Mouse (Mus musculus): Measurements from ENCODE around the gene Fhod1.
A peak's percentile ranks its signal among the peaks of the same experiment; 100 is the strongest.
"Not testable (repeated sequence)": the region's sequence is repeated elsewhere in the genome, so short reads cannot be mapped to it uniquely, and the experiment has no call there.

Fhod1 gene

DNA sequence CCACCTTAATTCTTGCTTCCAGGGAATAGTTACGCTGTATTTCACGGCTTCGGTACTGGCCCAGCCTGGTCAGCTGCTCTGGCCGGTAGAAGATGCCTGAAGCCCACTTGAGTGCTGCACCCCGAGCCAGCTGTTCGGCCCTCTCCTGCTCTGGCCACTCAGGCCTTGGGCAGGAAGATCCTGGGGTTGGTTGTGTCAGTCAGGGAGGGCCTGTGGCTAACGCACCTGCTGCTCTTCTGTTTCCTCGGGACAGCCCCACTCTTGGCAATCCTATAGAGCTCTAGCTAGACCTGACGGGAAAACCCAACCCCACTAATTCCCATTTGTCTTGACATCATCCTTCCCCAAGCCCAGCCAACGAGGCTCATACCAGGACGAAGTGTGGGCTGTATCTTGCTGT lies 52.5 kb downstream of the Fhod1 start:
- no peak for DNase-seq (ENCODE audit: low spot score)

- DNase-seq (ENCODE audit: low spot score): no peak
These were observed 53.0 kb downstream of the Fhod1 start for GRCm38 (mm10) chr8:105294776-105295175.

DNA sequence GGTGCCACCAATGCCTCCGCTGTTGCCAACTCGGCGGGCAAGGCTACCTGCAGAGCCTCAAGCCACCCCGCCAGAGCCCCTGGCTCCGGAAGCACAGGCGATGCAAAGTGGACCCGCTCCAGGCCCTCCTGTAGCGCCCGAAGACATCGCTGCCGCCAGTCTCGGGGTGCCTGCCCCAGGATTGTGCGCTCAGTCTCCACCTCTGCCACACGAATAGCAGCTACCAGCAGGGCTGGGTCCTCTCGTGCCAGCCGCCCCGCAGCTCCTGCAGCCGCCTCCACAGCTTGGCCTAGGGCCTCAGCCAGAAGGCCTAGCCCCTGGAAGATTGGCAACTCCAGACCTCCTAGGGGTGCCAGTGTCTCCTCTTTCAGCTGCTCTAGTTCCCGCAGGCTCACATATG lies 54.3 kb downstream of the Fhod1 start:
- no peak for DNase-seq (ENCODE audit: low spot score)

- no peak for DNase-seq (ENCODE audit: low spot score)
These were observed 55.3 kb downstream of the Fhod1 start for GRCm38 (mm10) chr8:105292471-105292870.

GRCm38 (mm10) chr8:105291802-105292201 lies 56.0 kb downstream of the Fhod1 start:
- not testable (repeated sequence) for DNase-seq (ENCODE audit: low spot score)

DNA sequence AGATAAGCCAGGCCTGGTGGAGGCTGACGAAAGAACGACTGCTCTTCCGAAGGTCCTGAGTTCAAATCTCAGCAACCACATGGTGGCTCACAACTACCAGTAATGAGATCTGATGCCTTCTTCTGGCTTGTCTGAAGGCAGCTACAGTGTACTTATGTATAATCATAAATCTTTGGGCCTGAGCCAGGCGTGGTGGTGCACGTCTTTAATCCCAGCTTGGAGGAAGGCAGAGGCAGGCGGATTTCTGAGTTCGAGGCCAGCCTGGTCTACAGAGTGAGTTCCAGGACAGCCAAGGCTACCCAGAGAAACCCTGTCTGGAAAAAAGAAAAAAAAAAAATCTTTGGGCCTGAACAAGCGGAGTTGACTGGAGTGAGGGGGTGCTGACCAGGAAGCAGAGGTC lies 56.4 kb downstream of the Fhod1 start:
- not testable (repeated sequence) for DNase-seq (ENCODE audit: low spot score)

GRCm38 (mm10) chr8:105290554-105291314 lies 57.0 kb downstream of the Fhod1 start:
- peak; percentile 90 for DNase-seq (ENCODE audit: low spot score)

DNA sequence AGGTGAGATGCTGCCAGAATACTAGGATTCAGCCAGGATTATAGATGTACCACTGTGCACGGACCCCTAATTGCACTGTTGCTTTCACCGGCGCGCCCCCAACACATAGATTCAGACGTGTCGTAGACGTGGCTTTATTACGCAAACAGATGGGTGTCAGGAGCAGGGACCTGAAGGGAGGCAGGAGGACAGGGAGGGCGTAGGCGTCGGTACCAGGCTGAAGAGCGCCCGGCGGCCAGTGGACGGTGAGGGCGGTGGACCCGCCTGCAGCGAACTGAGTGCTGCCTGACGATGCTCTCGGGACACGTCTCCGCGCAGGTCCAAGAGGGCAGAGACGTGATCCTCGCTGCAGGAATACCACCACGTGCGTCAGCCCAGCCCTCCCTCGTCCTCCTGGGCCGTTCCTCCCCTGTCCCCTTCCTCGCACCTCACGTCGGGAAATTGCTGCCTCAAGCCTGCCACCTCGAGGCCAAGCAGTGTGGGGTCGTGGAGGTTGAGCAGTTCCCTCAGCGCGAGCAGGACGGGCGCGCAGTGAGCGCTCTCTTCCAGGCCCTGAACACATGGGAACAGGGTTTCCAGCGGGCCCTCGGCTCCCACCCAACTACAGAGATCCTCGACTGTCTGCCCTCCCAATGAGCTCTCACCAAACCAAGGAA lies 57.8 kb downstream of the Fhod1 start, which contains the start of gene 4931428F04Rik:
Gene 4931428F04Rik (minus strand): TSS at position 60 of the 656 bp plus-strand sequence.
- no peak for DNase-seq (ENCODE audit: low spot score)

GRCm38 (mm10) chr8:105288958-105289732 lies 58.6 kb downstream of the Fhod1 start:
- peak; percentile 85 for DNase-seq (ENCODE audit: low spot score)

- DNase-seq (ENCODE audit: low spot score): no peak
These were observed 59.5 kb downstream of the Fhod1 start for GRCm38 (mm10) chr8:105288231-105288630.

DNA sequence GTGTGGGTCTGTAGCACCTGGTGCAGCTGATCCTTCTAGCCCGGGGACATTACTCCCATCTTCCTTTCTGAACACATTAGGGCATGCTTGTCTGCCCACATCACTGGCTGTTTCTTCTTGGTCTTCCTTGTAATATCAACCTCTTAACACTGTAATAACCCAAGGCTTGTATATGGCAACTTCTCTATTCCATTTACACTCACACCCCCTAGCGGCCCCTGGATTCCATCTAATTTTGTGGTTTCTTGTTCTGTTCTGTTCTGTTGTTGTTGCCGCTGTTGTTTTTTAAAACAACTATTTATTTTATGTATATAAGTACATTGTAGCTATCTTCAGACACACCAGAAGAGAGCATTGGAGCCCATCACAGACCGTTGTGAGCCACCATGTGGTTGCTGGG lies 60.8 kb downstream of the Fhod1 start:
- no peak for DNase-seq (ENCODE audit: low spot score)

DNA sequence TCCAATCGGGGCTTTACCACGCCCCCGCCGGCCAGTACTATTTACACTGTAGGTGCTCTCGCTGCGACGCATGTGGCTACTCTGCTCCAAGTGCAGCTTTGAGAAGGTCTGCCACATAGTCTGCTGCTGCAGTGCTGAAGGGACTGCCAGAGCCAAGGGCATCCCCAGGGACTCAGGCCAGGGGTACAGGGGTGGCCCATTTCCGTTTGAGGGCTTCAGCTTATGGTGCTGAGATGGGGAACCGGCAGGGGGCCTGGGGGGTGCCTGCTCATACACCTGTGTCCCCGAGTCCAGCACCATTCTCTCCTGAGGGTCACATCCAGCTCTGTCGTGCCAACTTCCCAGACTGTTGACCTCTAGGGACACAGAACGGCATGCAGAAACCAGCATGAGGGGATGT lies 62.2 kb downstream of the Fhod1 start:
- no peak for DNase-seq (ENCODE audit: low spot score)

- no peak for DNase-seq (ENCODE audit: low spot score)
These were observed 64.7 kb downstream of the Fhod1 start for GRCm38 (mm10) chr8:105283074-105283473.

DNA sequence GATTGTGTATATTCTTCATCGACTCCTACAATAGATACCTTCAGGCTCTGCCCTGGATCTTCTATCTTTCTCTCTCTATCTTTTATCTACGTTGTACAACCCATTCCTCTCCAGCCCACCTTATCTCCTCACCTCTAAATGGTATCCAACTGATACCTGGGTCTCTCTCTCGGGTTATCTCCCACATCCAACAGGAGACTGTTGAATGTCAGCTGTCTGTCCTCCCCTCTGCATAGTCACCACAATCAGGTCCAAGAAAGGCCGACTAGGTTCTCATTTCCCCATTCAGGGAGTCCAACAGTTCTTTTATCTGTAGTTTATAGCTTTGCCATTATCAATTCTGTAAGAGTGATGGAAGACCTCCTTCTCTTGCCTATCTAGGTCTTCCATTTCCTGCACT lies 65.5 kb downstream of the Fhod1 start:
- DNase-seq (ENCODE audit: low spot score): no peak

DNA sequence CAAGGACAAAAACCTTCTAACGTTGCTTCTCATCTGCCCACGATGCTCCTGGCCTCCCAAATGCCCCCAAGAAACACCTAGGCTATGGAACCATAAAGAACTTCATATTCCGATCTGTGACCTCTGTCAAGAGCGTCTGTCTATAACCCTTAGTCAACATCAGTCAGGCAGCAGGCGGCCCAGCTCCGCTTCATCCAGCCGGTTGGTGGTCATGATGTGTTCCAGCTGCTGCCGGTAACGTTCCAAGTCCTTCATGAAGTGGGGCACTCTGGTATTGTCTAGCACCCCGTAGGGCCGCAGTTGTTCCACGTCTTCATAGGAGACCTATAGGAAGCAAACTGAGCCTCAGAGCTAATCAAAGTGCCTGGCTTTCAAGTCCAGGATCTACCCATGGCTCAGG lies 65.9 kb downstream of the Fhod1 start:
- DNase-seq (ENCODE audit: low spot score): no peak

DNA sequence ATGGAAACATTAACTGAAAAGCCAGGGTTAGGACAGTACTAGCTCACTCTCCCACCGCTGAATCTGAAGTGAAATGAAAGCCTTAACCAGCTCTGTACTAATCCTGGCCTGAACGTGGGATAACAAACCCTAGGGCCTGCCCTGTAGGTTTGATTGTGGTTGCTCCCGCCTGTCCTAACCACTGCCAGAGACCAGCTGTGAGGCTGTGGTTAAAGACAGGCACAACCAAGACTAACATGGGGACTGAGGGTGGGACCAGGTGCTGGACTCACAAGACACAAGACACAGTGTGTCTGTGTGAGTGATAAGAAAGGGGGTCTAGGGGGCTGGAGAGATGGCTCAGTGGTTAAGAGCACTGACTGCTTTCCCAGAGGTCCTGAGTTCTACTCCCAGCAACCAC lies 67.2 kb downstream of the Fhod1 start:
- DNase-seq (ENCODE audit: low spot score): no peak
